Mouse (Mus musculus) heart, adult 18-20 months (tissue): ENCODE results near the gene Flii. TPM values are rescaled to one million over a fixed set of nuclear protein-coding genes. Genes with fewer than 3 reads are reported as not detected.

Source experiments
- microRNA-seq, 2 experiments: library from miRNA; unstranded; fragments of <30 nt; microRNA quantifications; one replicate each; pipeline ENCODE4 v1.2.0; 2022
- total RNA-seq, 2 experiments: library from RNA; stranded (reverse); gene quantifications; 2 replicates each; pipeline ENCODE4 v1.2.3; 2021

Flii gene
- total RNA-seq, 2 experiments from 2014 or later: 124 to 129 TPM

Small RNAs within 50 kb of the gene (microRNA-seq; reads per million reads assigned to microRNA genes)
- 3.4 to 8.6 reads per million in 2 experiments for gene Mir5100

Other genes starting within 250 kb of the Flii start
- gene Alkbh5, start 190.9 kb downstream of the Flii start, total RNA-seq: 10 to 100 TPM; 77.6 to 82.0 TPM
- gene Llgl1, start 27.5 kb downstream of the Flii start, total RNA-seq: 10 to 100 TPM; 10.4 to 10.8 TPM
- 10 to 100 TPM; 30.5 to 34.2 TPM for gene Mief2, start 1.1 kb upstream of the Flii start, total RNA-seq
- 1 to 10 TPM; 3.8 to 4.4 TPM for gene Top3a, start 50.1 kb upstream of the Flii start, total RNA-seq
- 10 to 100 TPM; 15.2 to 16.8 TPM for gene Smcr8, start 50.3 kb upstream of the Flii start, total RNA-seq
- 10 to 100 TPM; 11.9 to 13.5 TPM for gene Shmt1, start 84.5 kb upstream of the Flii start, total RNA-seq
- 10 to 100 TPM; 24.3 TPM for gene Dhrs7b, start 103.4 kb upstream of the Flii start, total RNA-seq
- gene Tmem11, start 152.0 kb upstream of the Flii start, total RNA-seq: 10 to 100 TPM; 28.9 to 29.6 TPM
- gene Natd1, start 187.5 kb upstream of the Flii start, total RNA-seq: 10 to 100 TPM in 1 of 2 experiments, 1 to 10 TPM in 1; 9.9 to 12.4 TPM
- gene Map2k3, start 204.8 kb upstream of the Flii start, total RNA-seq: 10 to 100 TPM; 70.9 to 73.4 TPM